Mouse (Mus musculus) olfactory bulb, adult 2 months (tissue): ENCODE results near the gene Pfkm.

Source experiments
- CTCF ChIP-seq: fragments of 200-500 bp; IDR thresholded peaks from 2 replicates; pipeline ENCODE4 v1.5.1; 2012; ENCODE audit warnings: low read depth, mild to moderate bottlenecking, low read length, moderate library complexity; ENCODE audit not compliant: insufficient read depth
- POLR2A ChIP-seq: fragments of 200-500 bp; IDR thresholded peaks from 2 replicates; pipeline ENCODE4 v1.6.1; 2012; ENCODE audit warnings: mild to moderate bottlenecking, low read depth, low read length, moderate library complexity; ENCODE audit not compliant: insufficient read depth

GRCm38 (mm10) chr15:98177320-98177719, 84.9 kb downstream of the Pfkm start:
- TF ChIP-seq CTCF = no peak
- TF ChIP-seq POLR2A = no peak
